Mouse (Mus musculus): ENCODE data around the gene Hhipl1. TPM values are rescaled to one million over a fixed set of nuclear protein-coding genes. Genes with fewer than 3 reads are reported as not detected.
A peak's percentile ranks its signal among the peaks of the same experiment; 100 is the strongest.

The Hhipl1 gene
- polyA plus RNA-seq, 1 experiment from 2014 or later, result 1.0 TPM

DNA sequence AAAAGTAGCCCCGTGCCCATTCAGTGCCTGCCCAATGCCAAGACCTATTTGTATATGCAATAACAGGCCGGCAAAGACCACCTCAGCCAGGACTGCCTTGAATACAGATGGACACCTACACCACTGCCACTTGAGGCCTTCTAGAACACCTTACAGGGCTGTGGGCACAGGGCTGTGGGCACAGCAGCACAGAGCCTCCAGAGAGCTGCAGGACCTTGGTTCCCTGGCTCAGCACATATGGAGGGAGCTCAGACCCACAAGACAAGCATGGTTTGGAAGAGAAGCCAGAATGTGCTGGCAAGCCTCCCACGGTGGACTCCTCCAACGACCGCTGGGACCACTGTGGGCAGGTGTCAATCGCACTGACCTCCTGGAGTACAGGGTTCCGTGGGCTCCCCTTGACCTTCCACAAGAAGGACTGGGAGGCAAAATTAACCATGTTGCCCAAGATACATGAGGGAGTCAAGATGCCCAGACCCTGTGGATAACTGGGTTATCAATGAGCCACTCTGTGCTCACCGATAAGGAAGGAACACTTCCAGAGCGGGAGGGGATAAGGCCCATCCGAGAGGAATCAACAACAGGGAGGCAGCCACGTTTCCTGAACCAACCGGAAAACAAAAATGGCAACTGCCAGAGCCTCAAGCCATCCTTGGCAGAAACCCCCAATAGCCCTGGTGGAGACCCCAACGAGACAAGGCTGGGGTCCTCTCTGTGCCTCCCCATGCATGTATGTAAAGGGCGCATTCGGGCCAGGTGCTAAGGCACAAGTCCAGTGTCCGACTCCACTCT is 34.5 kb upstream of the Hhipl1 start:
- no peak overlapping the region for H3K4me3 ChIP-seq
- H3K27ac ChIP-seq, result peak overlapping the region; percentile 8; the same call in 1 of the 2 replicates
- 55% methylated on average over 16 of the region's 16 CpGs for WGBS
- no peak overlapping the region; the same call in 1 of the 2 replicates for H3K9ac ChIP-seq
- peak overlapping the region; percentile 92; the same call in 1 of the 2 replicates for H3K4me2 ChIP-seq
- no peak for ATAC-seq (replicated peaks; ENCODE audit: insufficient number of reproducible peaks, insufficient read depth, low FRiP score, low read depth)
- no peaks in the 10 kb centered on the region for H3K36me3 ChIP-seq
- peaks cover 2% of the 10 kb centered on the region; the same call in 1 of the 2 replicates for H3K27me3 ChIP-seq
- no peaks in the 10 kb centered on the region for H3K9me3 ChIP-seq (replicated peaks)
- peaks cover 77% of the 10 kb centered on the region for H3K4me1 ChIP-seq (replicated peaks)

DNA sequence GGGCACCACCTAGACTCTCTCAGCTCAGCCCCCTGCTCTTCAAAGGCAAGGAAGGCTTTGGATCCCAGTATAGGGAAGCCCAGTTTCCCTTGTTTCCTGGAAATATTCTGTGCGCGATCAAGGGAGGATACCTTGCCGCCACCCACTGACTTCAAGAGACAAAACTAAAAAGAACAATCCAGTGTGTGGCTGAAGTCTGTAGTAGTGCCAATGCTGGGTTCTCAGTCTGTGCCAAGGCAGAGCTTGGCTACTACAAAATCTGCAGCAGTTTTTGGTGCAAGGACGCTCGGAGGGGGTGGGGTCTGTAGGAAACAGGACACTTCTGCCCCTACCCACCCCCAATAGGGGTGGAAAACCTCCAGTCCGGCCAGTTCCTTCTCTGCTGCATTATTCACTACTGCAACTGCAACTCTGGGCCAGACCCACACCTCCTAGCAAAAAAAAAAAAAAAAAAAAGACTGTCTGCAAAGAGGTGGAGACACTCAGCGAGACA is 33.9 kb upstream of the Hhipl1 start:
- H3K36me3 ChIP-seq, result no peaks in the 10 kb centered on the region
- H3K4me2 ChIP-seq, result peak overlapping the region; percentile 92; the same call in 1 of the 2 replicates
- peaks cover 77% of the 10 kb centered on the region for H3K4me1 ChIP-seq (replicated peaks)
- H3K4me3 ChIP-seq, result no peak overlapping the region
- no peak overlapping the region for H3K9ac ChIP-seq
- peaks cover 4% of the 10 kb centered on the region; the same call in 1 of the 2 replicates for H3K27me3 ChIP-seq
- H3K9me3 ChIP-seq (replicated peaks), result no peaks in the 10 kb centered on the region
- 58% methylated on average over 7 of the region's 7 CpGs for WGBS
- H3K27ac ChIP-seq, result no peak overlapping the region
- no peak for ATAC-seq (replicated peaks; ENCODE audit: insufficient number of reproducible peaks, insufficient read depth, low FRiP score, low read depth)

DNA sequence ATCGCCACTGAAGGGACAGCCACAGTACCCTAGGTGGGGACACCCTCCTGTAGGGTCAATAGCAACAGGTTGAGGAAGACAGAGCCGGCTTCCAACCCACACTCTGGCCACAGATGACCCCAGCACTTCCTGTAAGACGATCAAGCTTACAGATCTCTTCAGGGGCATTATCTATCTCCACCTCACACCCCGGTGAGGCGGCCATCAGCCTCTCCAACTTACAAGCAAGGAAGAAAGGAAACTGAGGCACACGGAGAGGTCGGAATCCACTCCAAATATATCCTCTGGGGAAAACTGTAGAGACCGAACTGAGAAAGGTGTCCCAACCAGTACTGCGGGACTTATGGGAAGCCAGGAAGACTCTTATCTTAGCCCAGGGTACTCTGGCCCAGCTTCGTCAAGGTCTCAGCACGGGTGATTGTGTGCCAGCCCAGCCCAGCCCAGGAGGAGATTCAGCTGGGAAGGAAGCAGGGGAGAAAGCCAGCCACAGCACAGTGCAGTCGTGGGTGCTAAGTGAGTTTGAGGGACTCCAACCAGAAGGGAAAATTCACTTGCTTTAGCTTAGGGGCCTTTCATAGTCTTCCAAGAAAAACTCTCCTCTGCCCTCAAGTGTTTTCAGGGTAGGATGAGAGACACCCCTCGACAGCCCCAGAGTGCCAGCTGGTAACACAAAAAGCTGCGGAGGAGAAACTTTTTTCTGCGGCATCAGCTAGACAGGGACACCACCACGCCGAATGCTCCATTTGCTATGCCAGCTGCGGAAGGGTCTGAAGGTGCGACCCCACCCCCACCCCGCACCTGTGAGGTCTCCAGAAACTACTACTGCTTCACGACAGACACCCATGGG is 32.4 kb upstream of the Hhipl1 start:
- Histone ChIP-seq H3K27ac (no peak overlapping the region), H3K4me1 (replicated peaks) (peaks cover 75% of the 10 kb centered on the region), H3K27me3 (peaks cover 4% of the 10 kb centered on the region; the same call in 1 of the 2 replicates), H3K4me2 (peak overlapping the region; percentile 92), H3K4me3 (peak overlapping the region; percentile 74), H3K9ac (peak overlapping the region; percentile 75), H3K36me3 (no peaks in the 10 kb centered on the region), H3K9me3 (replicated peaks) (no peaks in the 10 kb centered on the region)
- WGBS, result 6% methylated on average over 21 of the region's 21 CpGs
- no peak for ATAC-seq (replicated peaks; ENCODE audit: insufficient number of reproducible peaks, insufficient read depth, low FRiP score, low read depth)

DNA sequence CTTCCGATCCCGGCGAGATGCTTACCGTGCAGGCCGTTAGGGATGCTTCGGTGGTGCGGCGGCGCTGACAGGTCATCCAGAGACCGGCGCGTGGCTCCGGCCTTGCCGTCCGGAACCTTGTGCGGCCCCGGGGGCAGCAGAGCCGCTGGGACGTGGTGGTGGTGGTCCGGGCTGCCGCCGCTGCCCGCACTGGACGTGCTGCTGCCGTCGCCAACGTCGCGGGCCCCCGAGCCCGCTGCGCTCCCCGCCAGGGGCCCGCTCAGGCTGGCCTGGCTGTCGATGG is 31.8 kb upstream of the Hhipl1 start:
- no peak for ATAC-seq (replicated peaks; ENCODE audit: insufficient number of reproducible peaks, insufficient read depth, low FRiP score, low read depth)
- H3K4me3 ChIP-seq, result peak overlapping the region; percentile 74
- H3K27ac ChIP-seq, result no peak overlapping the region
- no peaks in the 10 kb centered on the region for H3K9me3 ChIP-seq (replicated peaks)
- no peaks in the 10 kb centered on the region for H3K36me3 ChIP-seq
- peak overlapping the region; percentile 92 for H3K4me2 ChIP-seq
- peaks cover 71% of the 10 kb centered on the region for H3K4me1 ChIP-seq (replicated peaks)
- peak overlapping the region; percentile 75 for H3K9ac ChIP-seq
- whole genome bisulfite sequencing, result under 1% methylated on average over 35 of the region's 35 CpGs
- H3K27me3 ChIP-seq, result peaks cover 4% of the 10 kb centered on the region; the same call in 1 of the 2 replicates

DNA sequence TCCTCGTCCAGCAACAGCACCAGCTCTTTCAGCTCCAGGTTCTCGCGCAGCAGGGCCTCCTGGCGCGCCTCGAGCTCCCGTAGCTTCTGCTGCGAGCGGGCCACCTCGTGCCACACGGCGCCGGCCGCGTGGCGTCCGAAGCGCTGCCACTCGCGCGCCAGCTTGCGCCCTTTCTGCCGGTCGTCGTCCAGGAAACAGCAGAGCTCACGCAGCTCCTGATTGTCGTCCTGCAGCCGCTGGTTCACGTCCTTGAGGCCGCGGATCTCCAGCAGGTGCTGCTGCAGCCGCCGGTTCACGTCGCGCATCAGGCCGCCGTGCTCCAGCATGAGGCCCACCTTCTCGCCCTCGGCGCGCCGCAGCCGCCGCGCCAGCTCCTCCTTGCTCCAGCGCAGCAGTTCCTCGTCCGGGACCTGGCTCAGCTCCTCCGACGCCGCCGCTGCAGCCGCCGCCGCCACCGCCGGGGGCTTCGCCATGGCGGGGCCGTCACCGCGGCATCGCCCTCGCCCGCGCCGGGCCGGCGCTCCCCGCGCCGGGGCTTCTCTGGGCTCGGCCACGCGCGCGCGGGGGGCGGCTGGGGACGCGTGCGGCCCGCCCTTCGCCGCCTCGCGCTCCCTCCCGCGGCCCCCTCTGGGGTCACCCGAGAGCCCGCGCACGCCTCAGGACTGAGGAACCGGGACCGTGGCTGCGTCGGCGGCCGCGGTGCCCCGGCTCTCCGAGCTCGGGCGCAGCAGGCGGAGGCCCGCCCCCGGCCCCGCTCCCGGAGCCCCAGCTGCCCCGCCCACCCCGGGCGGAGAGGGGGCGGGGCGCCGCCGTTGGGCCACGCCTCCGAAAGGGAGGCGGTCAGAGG is 31.2 kb upstream of the Hhipl1 start, which contains the start of gene Ccdc85c:
Gene Ccdc85c, minus strand, starts transcription at position 765 of the 847 bp plus-strand sequence.
- Histone ChIP-seq H3K27me3 (peaks cover 4% of the 10 kb centered on the region; the same call in 1 of the 2 replicates), H3K27ac (peak within 1 kb of the TSS; percentile 67), H3K36me3 (no peaks in the 10 kb centered on the region), H3K4me2 (peak within 1 kb of the TSS; percentile 92), H3K9ac (peak within 1 kb of the TSS; percentile 75), H3K4me1 (replicated peaks) (peaks cover 65% of the 10 kb centered on the region), H3K4me3 (peak within 1 kb of the TSS; percentile 74), H3K9me3 (replicated peaks) (no peaks in the 10 kb centered on the region)
- ATAC-seq (replicated peaks; ENCODE audit: insufficient number of reproducible peaks, insufficient read depth, low FRiP score, low read depth), result no peak; the same call in 1 of the 2 replicates
- under 1% methylated on average over 97 of the region's 120 CpGs for WGBS

DNA sequence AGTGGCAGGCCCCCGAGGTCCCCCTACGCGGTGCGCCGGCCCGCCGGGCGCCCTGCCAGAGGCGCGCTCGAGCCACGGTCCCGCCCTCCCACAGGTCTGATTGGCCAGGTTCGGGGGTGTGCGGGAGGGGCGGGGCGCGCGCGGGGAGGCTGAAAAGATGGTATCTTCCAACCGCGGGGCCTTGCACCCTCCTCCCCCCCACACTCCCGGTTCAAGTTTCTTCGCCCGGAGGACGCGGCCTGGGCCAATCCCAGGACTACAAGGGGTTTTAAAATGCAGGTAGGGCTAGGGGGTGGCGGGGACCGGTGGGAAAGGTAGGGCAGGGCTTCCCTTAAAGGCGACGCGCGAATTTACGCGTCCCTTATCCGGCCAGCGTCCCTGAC is 30.6 kb upstream of the Hhipl1 start:
- Histone ChIP-seq H3K4me3 (peak overlapping the region; percentile 74), H3K4me2 (peak overlapping the region; percentile 92), H3K9me3 (replicated peaks) (no peaks in the 10 kb centered on the region), H3K36me3 (no peaks in the 10 kb centered on the region), H3K9ac (peak overlapping the region; percentile 71), H3K4me1 (replicated peaks) (peaks cover 59% of the 10 kb centered on the region), H3K27me3 (peaks cover 4% of the 10 kb centered on the region; the same call in 1 of the 2 replicates), H3K27ac (peak overlapping the region; percentile 65)
- peak; percentile 96 for ATAC-seq (replicated peaks; ENCODE audit: insufficient number of reproducible peaks, insufficient read depth, low FRiP score, low read depth)
- under 1% methylated on average over 31 of the region's 37 CpGs for WGBS

DNA sequence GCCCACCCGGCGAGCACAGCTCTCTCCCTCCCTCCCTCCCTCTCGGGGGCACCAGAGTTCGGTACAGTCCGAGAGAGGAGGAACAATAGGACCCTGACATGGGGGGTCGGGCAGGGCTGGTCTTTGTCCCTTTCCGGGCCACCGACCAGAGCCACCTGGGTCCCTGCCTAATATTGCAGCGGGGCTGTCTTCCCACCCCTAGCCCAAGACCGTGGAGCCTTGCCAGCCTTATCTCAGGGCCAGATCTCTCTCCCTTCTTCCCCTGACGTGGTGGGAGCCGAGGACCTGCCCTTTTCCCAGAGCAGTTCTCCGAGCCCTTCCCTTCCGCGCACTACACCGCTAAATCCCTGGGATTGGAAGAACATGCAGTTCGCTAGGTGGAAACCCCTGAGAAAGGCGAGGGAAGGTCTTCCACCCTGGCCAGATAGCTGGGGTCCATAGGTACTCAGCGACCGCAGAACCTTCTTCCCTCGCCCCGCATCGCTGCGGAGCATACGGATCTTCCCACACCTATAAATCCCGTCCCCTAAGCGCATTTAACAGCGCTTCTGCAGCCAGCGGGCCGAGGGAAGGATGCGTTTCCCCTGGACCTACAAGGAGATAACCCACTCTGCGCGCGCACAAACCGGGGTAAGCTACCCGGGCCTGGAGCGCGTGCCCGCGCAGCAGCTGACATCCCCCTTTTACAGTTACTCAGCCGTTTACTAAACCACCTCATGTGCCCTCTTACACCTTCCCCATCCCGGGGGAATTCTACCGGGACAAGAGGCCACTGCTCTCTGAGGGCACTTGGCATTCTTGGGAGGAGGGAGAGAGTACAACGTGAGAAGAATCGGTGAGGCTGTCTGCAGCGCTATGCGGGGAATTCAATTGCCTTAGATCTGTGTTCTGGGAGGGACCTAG is 29.9 kb upstream of the Hhipl1 start:
- Histone ChIP-seq H3K36me3 (no peaks in the 10 kb centered on the region), H3K9ac (peak overlapping the region; percentile 71), H3K27ac (peak overlapping the region; percentile 65), H3K4me2 (peak overlapping the region; percentile 92), H3K4me1 (replicated peaks) (peaks cover 52% of the 10 kb centered on the region), H3K27me3 (peaks cover 4% of the 10 kb centered on the region; the same call in 1 of the 2 replicates), H3K4me3 (peak overlapping the region; percentile 74), H3K9me3 (replicated peaks) (no peaks in the 10 kb centered on the region)
- peak; percentile 2; the same call in 1 of the 2 replicates for ATAC-seq (replicated peaks; ENCODE audit: insufficient number of reproducible peaks, insufficient read depth, low FRiP score, low read depth)
- under 1% methylated on average over 47 of the region's 47 CpGs for WGBS

DNA sequence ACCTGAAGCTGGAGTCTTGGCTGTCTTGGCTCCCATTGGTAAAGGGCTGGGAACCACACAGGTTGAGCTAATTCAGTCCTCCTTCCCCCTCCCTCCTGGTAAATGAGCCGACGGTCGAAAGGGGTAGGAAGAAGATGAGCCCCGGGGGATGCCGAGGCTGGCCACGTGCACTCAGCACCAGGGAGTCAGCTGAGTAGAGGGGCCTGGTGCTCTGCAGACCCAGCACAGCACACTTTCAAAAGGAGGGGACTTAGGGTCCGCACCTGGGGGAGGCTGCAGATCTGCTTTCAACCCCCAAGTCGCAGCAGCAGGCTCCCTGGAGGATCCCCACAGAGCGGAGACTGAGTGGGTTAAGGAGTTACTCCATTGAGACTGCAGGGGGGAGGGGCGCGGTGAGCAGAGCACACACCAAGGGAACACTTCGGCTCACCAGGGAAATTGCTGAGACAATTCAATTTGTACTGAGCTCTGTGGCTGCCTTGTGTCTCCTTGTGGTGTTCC is 28.7 kb upstream of the Hhipl1 start:
- peaks cover 40% of the 10 kb centered on the region for H3K4me1 ChIP-seq (replicated peaks)

DNA sequence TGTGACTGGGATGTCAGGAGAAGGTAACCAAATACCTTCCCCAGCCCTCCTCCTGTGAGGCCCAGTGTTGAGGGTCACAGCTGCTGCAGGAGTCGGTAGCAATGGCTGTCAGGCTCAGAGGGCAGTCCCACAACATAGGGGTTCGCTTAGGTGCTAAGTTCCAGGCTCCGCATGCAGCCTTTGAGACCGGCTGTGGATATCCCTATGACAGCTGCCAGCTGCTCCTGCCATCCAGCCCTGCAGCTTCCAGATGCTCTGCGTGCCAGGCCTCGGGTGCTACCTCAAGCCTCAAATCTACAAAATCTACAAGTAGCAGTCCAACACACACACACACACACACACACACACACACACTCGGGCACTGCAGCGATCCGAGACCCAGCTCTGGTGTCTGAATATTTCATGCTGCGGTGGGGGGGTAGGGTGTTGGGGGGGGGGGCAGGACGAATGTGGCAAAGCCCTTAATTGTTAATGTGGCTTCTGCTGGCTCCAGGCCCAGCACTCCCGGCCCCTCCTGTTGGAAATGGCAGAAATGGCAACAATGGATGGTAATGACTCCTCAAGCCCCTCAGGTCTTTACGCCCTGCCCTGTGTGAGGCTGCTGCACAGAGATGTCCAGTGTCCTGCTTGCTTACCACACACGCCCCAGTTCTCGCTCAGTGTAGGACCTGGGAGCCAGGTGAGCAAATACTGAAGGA is 27.7 kb upstream of the Hhipl1 start:
- Histone ChIP-seq H3K4me2 (no peak overlapping the region), H3K9ac (no peak overlapping the region), H3K4me1 (replicated peaks) (peaks cover 30% of the 10 kb centered on the region), H3K36me3 (no peaks in the 10 kb centered on the region), H3K9me3 (replicated peaks) (no peaks in the 10 kb centered on the region), H3K4me3 (no peak overlapping the region), H3K27ac (no peak overlapping the region), H3K27me3 (peaks cover 4% of the 10 kb centered on the region; the same call in 1 of the 2 replicates)
- 59% methylated on average over 15 of the region's 15 CpGs for WGBS
- no peak for ATAC-seq (replicated peaks; ENCODE audit: insufficient number of reproducible peaks, insufficient read depth, low FRiP score, low read depth)

More for the DNA sequence above, 28.7 kb upstream of the Hhipl1 start:
- Histone ChIP-seq H3K27me3 (peaks cover 4% of the 10 kb centered on the region; the same call in 1 of the 2 replicates), H3K4me3 (no peak overlapping the region), H3K4me2 (peak overlapping the region; percentile 92; the same call in 1 of the 2 replicates), H3K9ac (0 out of 2 replicates have a peak overlapping the region, but pooled peaks have one; percentile 26), H3K9me3 (replicated peaks) (no peaks in the 10 kb centered on the region), H3K36me3 (no peaks in the 10 kb centered on the region), H3K27ac (no peak overlapping the region)
- WGBS, result 10% methylated on average over 12 of the region's 12 CpGs
- ATAC-seq (replicated peaks; ENCODE audit: insufficient number of reproducible peaks, insufficient read depth, low FRiP score, low read depth), result no peak

All from heart, embryonic 15.5 days (tissue).